Mouse (Mus musculus): ENCODE measurements around the gene Ccdc93.

The Ccdc93 gene

GRCm38 (mm10) chr1:121447216-121447615, 16.4 kb downstream of the Ccdc93 start:
- no peak for DNase-seq (ENCODE audit: low spot score in 2 of 2)

GRCm38 (mm10) chr1:121448166-121448565, 17.3 kb downstream of the Ccdc93 start:
- DNase-seq (ENCODE audit: low spot score in 2 of 2) = no peak

GRCm38 (mm10) chr1:121451009-121451408, 20.2 kb downstream of the Ccdc93 start:
- DNase-seq (ENCODE audit: low spot score in 2 of 2) = no peak

- no peak for DNase-seq (ENCODE audit: low spot score in 2 of 2)
These were observed 21.6 kb downstream of the Ccdc93 start for GRCm38 (mm10) chr1:121452498-121452897.

- no peak for DNase-seq (ENCODE audit: low spot score in 2 of 2)
These were observed 22.2 kb downstream of the Ccdc93 start for GRCm38 (mm10) chr1:121453053-121453452.

- no peak for DNase-seq (ENCODE audit: low spot score in 2 of 2)
These were observed 24.1 kb downstream of the Ccdc93 start for GRCm38 (mm10) chr1:121454951-121455350.

GRCm38 (mm10) chr1:121460077-121460476, 29.2 kb downstream of the Ccdc93 start:
- DNase-seq (ENCODE audit: low spot score in 2 of 2) = no peak

GRCm38 (mm10) chr1:121461895-121462294, 31.0 kb downstream of the Ccdc93 start:
- no peak for DNase-seq (ENCODE audit: low spot score in 2 of 2)

GRCm38 (mm10) chr1:121462643-121463042, 31.8 kb downstream of the Ccdc93 start:
- DNase-seq (ENCODE audit: low spot score in 2 of 2) = no peak

- no peak for DNase-seq (ENCODE audit: low spot score in 2 of 2)
These were observed 33.0 kb downstream of the Ccdc93 start for GRCm38 (mm10) chr1:121463806-121464205.

GRCm38 (mm10) chr1:121466276-121466675, 35.4 kb downstream of the Ccdc93 start:
- no peak for DNase-seq (ENCODE audit: low spot score in 2 of 2)

GRCm38 (mm10) chr1:121468271-121468670, 37.4 kb downstream of the Ccdc93 start:
- no peak for DNase-seq (ENCODE audit: low spot score in 2 of 2)

GRCm38 (mm10) chr1:121471503-121471902, 40.7 kb downstream of the Ccdc93 start:
- no peak for DNase-seq (ENCODE audit: low spot score in 2 of 2)

- DNase-seq (ENCODE audit: low spot score in 2 of 2) = no peak
These were observed 46.9 kb downstream of the Ccdc93 start for GRCm38 (mm10) chr1:121477716-121478115.

GRCm38 (mm10) chr1:121478284-121478980, 47.6 kb downstream of the Ccdc93 start:
- no peak for DNase-seq (ENCODE audit: low spot score in 2 of 2)

- no peak for DNase-seq (ENCODE audit: low spot score in 2 of 2)
These were observed 48.6 kb downstream of the Ccdc93 start for GRCm38 (mm10) chr1:121479403-121479802.

GRCm38 (mm10) chr1:121483091-121483490, 52.2 kb downstream of the Ccdc93 start:
- no peak for DNase-seq (ENCODE audit: low spot score in 2 of 2)

GRCm38 (mm10) chr1:121486803-121487202, 56.0 kb downstream of the Ccdc93 start:
- DNase-seq (ENCODE audit: low spot score in 2 of 2) = no peak

GRCm38 (mm10) chr1:121490241-121490640, 59.4 kb downstream of the Ccdc93 start:
- DNase-seq (ENCODE audit: low spot score in 2 of 2) = no peak

- DNase-seq (ENCODE audit: low spot score in 2 of 2) = no peak
These were observed 66.2 kb downstream of the Ccdc93 start for GRCm38 (mm10) chr1:121497093-121497492.

- no peak for DNase-seq (ENCODE audit: low spot score in 2 of 2)
These were observed 77.9 kb downstream of the Ccdc93 start for GRCm38 (mm10) chr1:121508729-121509128.

GRCm38 (mm10) chr1:121510420-121511140, 79.7 kb downstream of the Ccdc93 start:
- DNase-seq (ENCODE audit: low spot score in 2 of 2) = no peak

- DNase-seq (ENCODE audit: low spot score in 2 of 2) = no peak
These were observed 80.3 kb downstream of the Ccdc93 start for GRCm38 (mm10) chr1:121511186-121511585.

All from urinary bladder, adult 18-20 months (tissue).